Mouse (Mus musculus): ENCODE results near the gene Rnf212b.

- no peak for TF ChIP-seq CTCF (IDR thresholded peaks at IDR 0.05; ENCODE audit: insufficient read depth, low read length)
- no peak for TF ChIP-seq POLR2A (IDR thresholded peaks at IDR 0.05; ENCODE audit: borderline replicate concordance, extremely low read depth, low read depth, low read length)
Measured at GRCm38 (mm10) chr14:54769068-54769425, 44.9 kb upstream of the Rnf212b start.

All from lung, adult 2 months (tissue).